Mouse (Mus musculus) CH12.LX (cell line): Measurements from ENCODE around the gene Vta1. TPM values are rescaled to one million over a fixed set of nuclear protein-coding genes. Genes with fewer than 3 reads are reported as not detected.

ENCODE experiments used
- polyA plus RNA-seq: library from polyadenylated mRNA; unstranded; fragments of >175 nt; gene quantifications from 2 replicates; pipeline ENCODE4 v1.2.1, GENCODE M21; 2012; ENCODE audit warnings: low read depth; ENCODE audit not compliant: insufficient read length
- total RNA-seq, 2 experiments: library from RNA; depleted of rRNA; stranded (reverse); fragments of 300-350 nt in 1 of 2; fragments of >200 nt in 1 of 2; gene quantifications; 2 replicates each; pipeline ENCODE4 v1.2.3; 2012 to 2014

Gene Vta1
- total and polyA plus RNA-seq, 3 experiments = 50.0 to 91.7 (median 82.1) TPM

Other genes starting within 250 kb of the Vta1 start
- not detected in 2 replicates for gene Adgrg6, start 159.9 kb downstream of the Vta1 start, total RNA-seq (2012; rRNA removed)
- gene Adgrg6, start 159.9 kb downstream of the Vta1 start, total RNA-seq (2014; rRNA removed) = not detected in 2 replicates
- gene Adgrg6, start 159.9 kb downstream of the Vta1 start, polyA plus RNA-seq = not detected in 2 replicates
- gene Nmbr, start within 50 bp of the Vta1 start, total RNA-seq (2012; rRNA removed) = 0.25 TPM in 1 of 2 replicates, not detected in the other
- 0.36 and 0.58 TPM in 2 replicates for gene Nmbr, start within 50 bp of the Vta1 start, total RNA-seq (2014; rRNA removed)
- gene Nmbr, start within 50 bp of the Vta1 start, polyA plus RNA-seq = 0.26 TPM in 1 of 2 replicates, not detected in the other
- not detected in 2 replicates for gene Gje1, start 12.7 kb upstream of the Vta1 start, total RNA-seq (2012; rRNA removed)
- gene Gje1, start 12.7 kb upstream of the Vta1 start, total RNA-seq (2014; rRNA removed) = not detected in 2 replicates
- not detected in 2 replicates for gene Gje1, start 12.7 kb upstream of the Vta1 start, polyA plus RNA-seq